Comparison of ENCODE assay signal across 8 mouse cellular contexts in the genomic region with DNA sequence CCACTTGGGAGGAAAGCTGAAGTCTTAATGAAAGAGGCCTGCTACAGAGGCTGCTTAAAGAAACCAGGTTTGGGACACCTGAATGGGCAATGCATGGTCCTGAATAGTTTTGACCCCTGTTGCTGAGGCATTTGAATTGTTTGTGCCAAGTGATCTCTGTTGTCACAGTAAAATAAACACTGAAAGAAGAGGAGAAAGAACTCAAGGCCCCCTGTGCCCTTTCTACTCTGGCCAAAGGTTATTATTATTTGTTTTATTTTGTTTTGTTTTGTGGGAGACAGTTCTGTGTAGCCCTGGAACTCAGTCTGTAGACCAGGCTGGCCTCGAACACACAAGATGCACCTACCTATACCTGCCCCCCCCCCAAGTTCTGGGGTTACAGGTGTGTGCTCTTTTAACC. TPM values are rescaled to one million over a fixed set of nuclear protein-coding genes. Genes with fewer than 3 reads are reported as not detected.
DNase-seq lines count a peak whose midpoint lies in the region; ATAC-seq and TF ChIP-seq lines count a peak whose summit lies in the region.

No protein-coding gene starts in this region.

- H3K9ac ChIP-seq in stomach, embryonic 16.5 days (ENCODE audit: low read length) = no peak overlapping the region; the same call in 1 of the 2 replicates
- no peak overlapping the region for H3K9ac ChIP-seq in stomach, postnatal 0 days (ENCODE audit: low read length)
- no peak overlapping the region; the same call in 1 of the 2 replicates for H3K9ac ChIP-seq in liver, embryonic 14.5 days (replicated peaks)

- no peak for TF ChIP-seq CTCF in stomach, postnatal 0 days (IDR thresholded peaks at IDR 0.05; ENCODE audit: low read depth)
- no peak for TF ChIP-seq CTCF in liver, embryonic 14.5 days (IDR thresholded peaks at IDR 0.05; ENCODE audit: low read depth)

- H3K9me3 ChIP-seq in heart, embryonic 10.5 days = no peaks in the 10 kb centered on the region
- no peaks in the 10 kb centered on the region for H3K9me3 ChIP-seq in stomach, embryonic 16.5 days (replicated peaks; ENCODE audit: control insufficient read depth, low read length)
- H3K9me3 ChIP-seq in stomach, postnatal 0 days (ENCODE audit: control insufficient read depth, low read length) = no peaks in the 10 kb centered on the region
- no peaks in the 10 kb centered on the region for H3K9me3 ChIP-seq in liver, embryonic 14.5 days (ENCODE audit: control insufficient read depth, low read length)

- H3K4me1 ChIP-seq in heart, embryonic 10.5 days = peaks cover 67% of the 10 kb centered on the region
- peaks cover 28% of the 10 kb centered on the region for H3K4me1 ChIP-seq in stomach, embryonic 16.5 days (ENCODE audit: control insufficient read depth, insufficient read depth, low read length)
- H3K4me1 ChIP-seq in stomach, postnatal 0 days (replicated peaks; ENCODE audit: control insufficient read depth, insufficient read depth) = peaks cover 11% of the 10 kb centered on the region
- H3K4me1 ChIP-seq in liver, embryonic 14.5 days (replicated peaks; ENCODE audit: control insufficient read depth in 2 of 2, insufficient read depth in 2 of 2, low read length in 1 of 2) = peaks cover 26 to 42% of the 10 kb centered on the region in 2 experiments

- no peak for TF ChIP-seq EP300 in stomach, postnatal 0 days (optimal IDR thresholded peaks at IDR 0.05)
- no peak for TF ChIP-seq EP300 in liver, embryonic 14.5 days (IDR thresholded peaks at IDR 0.05; ENCODE audit: low read depth)

- H3K4me2 ChIP-seq in stomach, embryonic 16.5 days (ENCODE audit: low read depth, low read length) = peak overlapping the region; percentile 71; the same call in 1 of the 2 replicates
- H3K4me2 ChIP-seq in stomach, postnatal 0 days (replicated peaks; ENCODE audit: low read depth) = no peak overlapping the region; the same call in 1 of the 2 replicates
- peak overlapping the region; percentile 98 for H3K4me2 ChIP-seq in liver, embryonic 14.5 days (ENCODE audit: low read depth)

- peak overlapping the region; percentile 85 for H3K4me3 ChIP-seq in heart, embryonic 10.5 days
- no peak overlapping the region; the same call in 1 of the 2 replicates for H3K4me3 ChIP-seq in stomach, embryonic 16.5 days (replicated peaks; ENCODE audit: low read length)
- no peak overlapping the region for H3K4me3 ChIP-seq in stomach, postnatal 0 days (ENCODE audit: low read depth, low read length)
- H3K4me3 ChIP-seq in liver, embryonic 14.5 days (ENCODE audit: insufficient read depth in 1 of 2, low read depth in 2 of 2, low read length in 2 of 2) = peak overlapping the region in 1 of 2 experiments; percentile 80; a peak in 1 of 4 replicates

- H3K27ac ChIP-seq in heart, embryonic 10.5 days = peak overlapping the region; percentile 94; the same call in 1 of the 2 replicates
- no peak overlapping the region for H3K27ac ChIP-seq in stomach, embryonic 16.5 days (ENCODE audit: low read length)
- H3K27ac ChIP-seq in stomach, postnatal 0 days (replicated peaks) = no peak overlapping the region
- no peak overlapping the region for H3K27ac ChIP-seq in liver, embryonic 14.5 days

- 0 out of 2 replicates have a peak, but pooled peaks cover 2% of the 10 kb centered on the region for H3K36me3 ChIP-seq in heart, embryonic 10.5 days
- H3K36me3 ChIP-seq in stomach, embryonic 16.5 days (ENCODE audit: control insufficient read depth, insufficient read depth, low read length) = no peaks in the 10 kb centered on the region
- H3K36me3 ChIP-seq in stomach, postnatal 0 days (ENCODE audit: control insufficient read depth, insufficient read depth, low read length) = no peaks in the 10 kb centered on the region
- H3K36me3 ChIP-seq in liver, embryonic 14.5 days (replicated peaks; ENCODE audit: control insufficient read depth, insufficient read depth, low read depth) = peaks cover 2% of the 10 kb centered on the region; the same call in 1 of the 2 replicates

- ATAC-seq in stomach, embryonic 16.5 days (ENCODE audit: insufficient read depth, low FRiP score) = no peak
- no peak for ATAC-seq in stomach, postnatal 0 days (ENCODE audit: low FRiP score, low TSS enrichment)
- no peak for ATAC-seq in liver, embryonic 14.5 days (ENCODE audit: insufficient read depth)

- peaks cover 68% of the 10 kb centered on the region for H3K27me3 ChIP-seq in heart, embryonic 10.5 days (ENCODE audit: insufficient read depth, poor library complexity, severe bottlenecking)
- peaks cover 2% of the 10 kb centered on the region; the same call in 1 of the 2 replicates for H3K27me3 ChIP-seq in stomach, embryonic 16.5 days (ENCODE audit: control insufficient read depth, insufficient read depth, low read length)
- H3K27me3 ChIP-seq in stomach, postnatal 0 days (ENCODE audit: control insufficient read depth, insufficient read depth, low read length) = no peaks in the 10 kb centered on the region
- H3K27me3 ChIP-seq in liver, embryonic 14.5 days (ENCODE audit: control insufficient read depth, insufficient read depth, low read length) = peaks cover 33% of the 10 kb centered on the region

- WGBS in heart, embryonic 10.5 days = 68% methylated on average over 1 of the region's 1 CpGs
- WGBS in stomach, embryonic 16.5 days = 42% methylated on average over 1 of the region's 1 CpGs
- 65% methylated on average over 1 of the region's 1 CpGs for WGBS in stomach, postnatal 0 days
- WGBS in liver, embryonic 14.5 days (ENCODE audit: insufficient replicate concordance) = 18% methylated on average over 1 of the region's 1 CpGs

- no peak for DNase-seq in heart, embryonic 10.5 days (ENCODE audit: low spot score)
- no peak for DNase-seq in heart, adult 18-20 months
- no peak for DNase-seq in stomach, postnatal 0 days (ENCODE audit: low spot score)
- no peak for DNase-seq in liver, embryonic 14.5 days (ENCODE audit: low read depth in 3 of 3, low spot score in 3 of 3)
- no peak for DNase-seq in retina, postnatal 1 day
- DNase-seq in T-cell, adult 2 months (ENCODE audit: low spot score) = no peak
- no peak for DNase-seq in adrenal gland, postnatal 14 days

RNA-seq across cellular contexts. Expression of a gene that starts 1.3 kb away (rescaled TPM):
- polyA plus RNA-seq in heart, embryonic 10.5 days (2016; fragmentation: Nextera tagmentation; extraction: Ambion mirVana) = 19.4 and 39.0 TPM in 2 replicates
- total RNA-seq in heart, adult 18-20 months (2021) = 1 to 10 TPM; 5.0 to 5.2 TPM
- 33.8 and 39.1 TPM in 2 replicates for polyA plus RNA-seq in stomach, embryonic 16.5 days (2015; fragmentation: Nextera tagmentation; extraction: Ambion mirVana)
- polyA plus RNA-seq in stomach, postnatal 0 days (2015; fragmentation: Nextera tagmentation; extraction: Ambion mirVana) = 9.9 and 14.6 TPM in 2 replicates
- polyA plus RNA-seq in liver, embryonic 14.5 days (2012; rRNA removed) = 1.3 and 1.5 TPM in 2 replicates
- polyA plus RNA-seq in liver, embryonic 14.5 days (2014; fragmentation: Nextera tagmentation; extraction: Ambion mirVana) = 1.1 and 1.5 TPM in 2 replicates
- 7.9 and 8.6 TPM in 2 replicates for total RNA-seq in adrenal gland, postnatal 14 days (2021)

RNA-seq across cellular contexts. Expression of a gene that starts 2.1 kb away (rescaled TPM):
- 333 and 524 TPM in 2 replicates for polyA plus RNA-seq in heart, embryonic 10.5 days (2016; fragmentation: Nextera tagmentation; extraction: Ambion mirVana)
- 1,000 to 10,000 TPM; 1,749 to 1,983 TPM for total RNA-seq in heart, adult 18-20 months (2021)
- 83.6 and 97.1 TPM in 2 replicates for polyA plus RNA-seq in stomach, embryonic 16.5 days (2015; fragmentation: Nextera tagmentation; extraction: Ambion mirVana)
- 232 and 235 TPM in 2 replicates for polyA plus RNA-seq in stomach, postnatal 0 days (2015; fragmentation: Nextera tagmentation; extraction: Ambion mirVana)
- polyA plus RNA-seq in liver, embryonic 14.5 days (2012; rRNA removed) = 55.8 and 72.9 TPM in 2 replicates
- polyA plus RNA-seq in liver, embryonic 14.5 days (2014; fragmentation: Nextera tagmentation; extraction: Ambion mirVana) = 106 and 111 TPM in 2 replicates
- 1,334 and 1,341 TPM in 2 replicates for total RNA-seq in adrenal gland, postnatal 14 days (2021)

RNA-seq across cellular contexts. Expression of a gene that starts 5.5 kb away (rescaled TPM):
- 0.39 and 0.76 TPM in 2 replicates for polyA plus RNA-seq in heart, embryonic 10.5 days (2016; fragmentation: Nextera tagmentation; extraction: Ambion mirVana)
- not detected for total RNA-seq in heart, adult 18-20 months (2021)
- polyA plus RNA-seq in stomach, embryonic 16.5 days (2015; fragmentation: Nextera tagmentation; extraction: Ambion mirVana) = 0.75 and 1.0 TPM in 2 replicates
- polyA plus RNA-seq in stomach, postnatal 0 days (2015; fragmentation: Nextera tagmentation; extraction: Ambion mirVana) = 0.22 TPM in 1 of 2 replicates, not detected in the other
- 22.5 and 27.6 TPM in 2 replicates for polyA plus RNA-seq in liver, embryonic 14.5 days (2012; rRNA removed)
- 20.9 and 21.9 TPM in 2 replicates for polyA plus RNA-seq in liver, embryonic 14.5 days (2014; fragmentation: Nextera tagmentation; extraction: Ambion mirVana)
- 0.85 TPM in 1 of 2 replicates, not detected in the other for total RNA-seq in adrenal gland, postnatal 14 days (2021)

RNA-seq across cellular contexts. Expression of a gene that starts 7.9 kb away (rescaled TPM):
- 0.74 and 0.83 TPM in 2 replicates for polyA plus RNA-seq in heart, embryonic 10.5 days (2016; fragmentation: Nextera tagmentation; extraction: Ambion mirVana)
- under 1 TPM in 1 of 2 experiments, not detected in 1; 0.82 TPM for total RNA-seq in heart, adult 18-20 months (2021)
- polyA plus RNA-seq in stomach, embryonic 16.5 days (2015; fragmentation: Nextera tagmentation; extraction: Ambion mirVana) = 1.9 and 2.1 TPM in 2 replicates
- 0.16 and 0.22 TPM in 2 replicates for polyA plus RNA-seq in stomach, postnatal 0 days (2015; fragmentation: Nextera tagmentation; extraction: Ambion mirVana)
- 0.85 and 2.1 TPM in 2 replicates for polyA plus RNA-seq in liver, embryonic 14.5 days (2012; rRNA removed)
- polyA plus RNA-seq in liver, embryonic 14.5 days (2014; fragmentation: Nextera tagmentation; extraction: Ambion mirVana) = 2.5 and 2.9 TPM in 2 replicates
- 1.7 and 2.2 TPM in 2 replicates for total RNA-seq in adrenal gland, postnatal 14 days (2021)

RNA-seq across cellular contexts. Expression of a gene that starts 13.6 kb away (rescaled TPM):
- polyA plus RNA-seq in heart, embryonic 10.5 days (2016; fragmentation: Nextera tagmentation; extraction: Ambion mirVana) = 157 and 204 TPM in 2 replicates
- total RNA-seq in heart, adult 18-20 months (2021) = 10 to 100 TPM; 20.5 to 24.2 TPM
- polyA plus RNA-seq in stomach, embryonic 16.5 days (2015; fragmentation: Nextera tagmentation; extraction: Ambion mirVana) = 159 and 162 TPM in 2 replicates
- polyA plus RNA-seq in stomach, postnatal 0 days (2015; fragmentation: Nextera tagmentation; extraction: Ambion mirVana) = 81.9 and 82.8 TPM in 2 replicates
- polyA plus RNA-seq in liver, embryonic 14.5 days (2012; rRNA removed) = 21.2 and 28.5 TPM in 2 replicates
- polyA plus RNA-seq in liver, embryonic 14.5 days (2014; fragmentation: Nextera tagmentation; extraction: Ambion mirVana) = 47.7 and 55.3 TPM in 2 replicates
- total RNA-seq in adrenal gland, postnatal 14 days (2021) = 75.0 and 79.3 TPM in 2 replicates

Comparison
In these comparisons a context has a peak if more than half of its experiments do, and no peak if none do; other contexts are left out.
1. RNA of a gene that starts 5.5 kb away (polyA plus RNA-seq): 20.9 to 27.6 TPM in liver, embryonic 14.5 days; 0.75 to 1.0 TPM in stomach, embryonic 16.5 days, 0.39 to 0.76 TPM in heart, embryonic 10.5 days and 0.22 TPM in stomach, postnatal 0 days; every median in the first group is over 10 times any median in the second.